Mouse (Mus musculus) midbrain, embryonic 13.5 days (tissue): ENCODE data around the gene Gm648. TPM values are rescaled to one million over a fixed set of nuclear protein-coding genes. Genes with fewer than 3 reads are reported as not detected.

Experiments used
- microRNA-seq: library from miRNA; unstranded; fragments of <30 nt; microRNA quantifications from one replicate; pipeline ENCODE4, GENCODE M21; 2016
- polyA plus RNA-seq: library from polyadenylated mRNA; unstranded; fragments of >200 nt; fragmentation: Nextera tagmentation; extraction: Ambion mirVana; gene quantifications from 2 replicates; pipeline ENCODE4 v1.2.1, GENCODE M21; 2015

Gm648 gene
- polyA plus RNA-seq, 1 experiment from 2014 or later, result 0.15 TPM

Small RNA genes lying within 50 kb of the gene (microRNA-seq; reads per million reads assigned to microRNA genes)
- not detected for gene Mir5116

Other genes with a start within 250 kb of the Gm648 start
- gene Zfp449, start 203.2 kb downstream of the Gm648 start, polyA plus RNA-seq, result 4.3 and 5.1 TPM in 2 replicates
- 15.0 and 15.1 TPM in 2 replicates for gene Smim10l2a, start 175.0 kb downstream of the Gm648 start, polyA plus RNA-seq
- 1.3 and 2.8 TPM in 2 replicates for gene Gm2174, start 101.6 kb downstream of the Gm648 start, polyA plus RNA-seq
- gene Ints6l, start 94.7 kb downstream of the Gm648 start, polyA plus RNA-seq, result 22.7 and 23.0 TPM in 2 replicates
- not detected in 2 replicates for gene Gm10477, start 24.9 kb downstream of the Gm648 start, polyA plus RNA-seq
- 55.5 and 57.1 TPM in 2 replicates for gene Mmgt1, start 48.5 kb upstream of the Gm648 start, polyA plus RNA-seq
- 45.2 and 49.4 TPM in 2 replicates for gene Slc9a6, start 60.2 kb upstream of the Gm648 start, polyA plus RNA-seq
- 108 and 113 TPM in 2 replicates for gene Fhl1, start 182.2 kb upstream of the Gm648 start, polyA plus RNA-seq